Mouse (Mus musculus) liver, embryonic 11.5 days (tissue): ENCODE measurements around the gene Tex19.2. TPM values are rescaled to one million over a fixed set of nuclear protein-coding genes. Genes with fewer than 3 reads are reported as not detected.

ENCODE experiments used
- polyA plus RNA-seq: library from polyadenylated mRNA; unstranded; fragments of >200 nt; fragmentation: Nextera tagmentation; extraction: Ambion mirVana; gene quantifications from 2 replicates; pipeline ENCODE4 v1.2.1, GENCODE M21; 2014

Gene Tex19.2
- polyA plus RNA-seq, 1 experiment from 2014 or later = not detected

Other genes with a start within 250 kb of the Tex19.2 start
- 4.2 and 4.7 TPM in 2 replicates for gene Ccdc57, start 185.8 kb downstream of the Tex19.2 start, polyA plus RNA-seq
- gene Slc16a3, start 170.2 kb downstream of the Tex19.2 start, polyA plus RNA-seq = 257 and 272 TPM in 2 replicates
- 62.2 and 66.5 TPM in 2 replicates for gene Csnk1d, start 127.3 kb downstream of the Tex19.2 start, polyA plus RNA-seq
- 0.18 TPM in 2 replicates for gene Cd7, start 79.3 kb downstream of the Tex19.2 start, polyA plus RNA-seq
- gene Sectm1b, start 55.1 kb downstream of the Tex19.2 start, polyA plus RNA-seq = not detected in 2 replicates
- gene Sectm1a, start 37.5 kb downstream of the Tex19.2 start, polyA plus RNA-seq = 0.32 and 0.86 TPM in 2 replicates
- 0.43 and 0.44 TPM in 2 replicates for gene Tex19.1, start 27.5 kb upstream of the Tex19.2 start, polyA plus RNA-seq
- not detected in 2 replicates for gene Uts2r, start 41.6 kb upstream of the Tex19.2 start, polyA plus RNA-seq
- gene Hexdc, start 85.8 kb upstream of the Tex19.2 start, polyA plus RNA-seq = 5.1 and 5.6 TPM in 2 replicates
- gene Ogfod3, start 86.0 kb upstream of the Tex19.2 start, polyA plus RNA-seq = 21.7 and 23.4 TPM in 2 replicates
- 35.1 and 38.2 TPM in 2 replicates for gene Cybc1, start 110.6 kb upstream of the Tex19.2 start, polyA plus RNA-seq
- 81.5 and 89.4 TPM in 2 replicates for gene Narf, start 118.6 kb upstream of the Tex19.2 start, polyA plus RNA-seq
- 9.3 and 10.7 TPM in 2 replicates for gene Foxk2, start 141.3 kb upstream of the Tex19.2 start, polyA plus RNA-seq
- 53.3 and 55.4 TPM in 2 replicates for gene Wdr45b, start 235.8 kb upstream of the Tex19.2 start, polyA plus RNA-seq